Mouse (Mus musculus): Measurements from ENCODE around the gene Slc39a11.

The Slc39a11 gene

DNA sequence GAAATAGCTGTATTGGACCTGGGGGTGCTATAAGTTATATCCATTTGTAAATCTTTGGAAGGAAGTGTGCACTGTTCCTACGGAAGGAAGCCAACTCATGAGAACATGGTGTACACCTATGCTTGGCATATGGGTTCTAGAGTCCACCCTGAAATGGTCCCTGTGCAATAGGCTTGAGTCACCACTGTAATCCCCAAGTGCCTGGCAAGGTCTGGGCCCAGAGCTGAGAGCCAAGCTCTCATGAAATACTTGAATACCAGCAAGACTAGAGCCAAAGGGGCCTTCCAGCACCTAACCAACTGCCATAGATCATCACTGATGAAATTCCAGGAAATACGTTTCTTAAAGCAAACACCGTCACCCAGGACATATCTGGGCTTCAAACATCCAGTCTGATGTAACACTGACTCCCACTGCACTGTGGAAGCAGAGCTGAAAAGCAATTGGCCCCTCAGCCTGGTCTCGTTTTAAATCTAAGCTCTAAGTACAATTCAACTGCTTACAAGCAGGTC is 111.4 kb downstream of the Slc39a11 start:
- no peak for DNase-seq

DNA sequence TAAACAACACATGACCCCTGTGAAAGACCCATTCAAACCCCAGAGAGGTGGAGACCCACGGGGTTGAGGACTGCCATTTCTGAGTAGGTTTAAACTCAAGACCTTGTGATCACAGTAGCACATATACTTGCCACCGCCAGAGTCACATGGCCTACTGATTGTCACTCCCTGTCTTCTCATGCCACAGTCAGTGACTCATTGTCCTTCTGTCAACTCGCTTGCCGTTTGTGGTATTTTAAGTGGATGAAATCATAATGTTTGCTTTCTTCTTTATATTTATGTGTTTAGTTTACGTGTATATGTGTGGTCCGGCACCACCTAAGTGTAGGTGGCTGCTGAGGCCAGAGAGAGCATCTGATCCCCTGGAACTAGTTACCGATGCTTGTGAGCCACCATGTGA is 112.2 kb downstream of the Slc39a11 start:
- no peak for DNase-seq

DNA sequence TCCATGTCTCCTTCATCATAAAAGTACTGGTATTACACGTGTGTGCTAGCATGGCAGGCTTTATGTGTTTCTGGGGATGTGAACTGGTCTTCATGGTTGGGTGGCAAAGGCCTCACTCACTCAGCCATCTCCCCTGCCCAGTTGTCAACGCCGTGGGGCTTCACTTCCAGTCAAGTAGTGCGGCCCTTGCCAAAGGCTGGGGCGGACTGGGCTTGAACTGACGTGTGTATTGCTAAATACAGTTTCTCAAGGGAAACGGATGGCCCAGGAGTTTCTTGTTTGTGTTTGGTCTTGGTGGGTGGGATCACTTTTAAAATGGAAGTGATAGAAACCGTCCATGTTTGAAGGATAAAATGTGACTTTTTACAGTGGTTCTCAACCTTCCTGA is 112.7 kb downstream of the Slc39a11 start:
- DNase-seq = no peak

DNA sequence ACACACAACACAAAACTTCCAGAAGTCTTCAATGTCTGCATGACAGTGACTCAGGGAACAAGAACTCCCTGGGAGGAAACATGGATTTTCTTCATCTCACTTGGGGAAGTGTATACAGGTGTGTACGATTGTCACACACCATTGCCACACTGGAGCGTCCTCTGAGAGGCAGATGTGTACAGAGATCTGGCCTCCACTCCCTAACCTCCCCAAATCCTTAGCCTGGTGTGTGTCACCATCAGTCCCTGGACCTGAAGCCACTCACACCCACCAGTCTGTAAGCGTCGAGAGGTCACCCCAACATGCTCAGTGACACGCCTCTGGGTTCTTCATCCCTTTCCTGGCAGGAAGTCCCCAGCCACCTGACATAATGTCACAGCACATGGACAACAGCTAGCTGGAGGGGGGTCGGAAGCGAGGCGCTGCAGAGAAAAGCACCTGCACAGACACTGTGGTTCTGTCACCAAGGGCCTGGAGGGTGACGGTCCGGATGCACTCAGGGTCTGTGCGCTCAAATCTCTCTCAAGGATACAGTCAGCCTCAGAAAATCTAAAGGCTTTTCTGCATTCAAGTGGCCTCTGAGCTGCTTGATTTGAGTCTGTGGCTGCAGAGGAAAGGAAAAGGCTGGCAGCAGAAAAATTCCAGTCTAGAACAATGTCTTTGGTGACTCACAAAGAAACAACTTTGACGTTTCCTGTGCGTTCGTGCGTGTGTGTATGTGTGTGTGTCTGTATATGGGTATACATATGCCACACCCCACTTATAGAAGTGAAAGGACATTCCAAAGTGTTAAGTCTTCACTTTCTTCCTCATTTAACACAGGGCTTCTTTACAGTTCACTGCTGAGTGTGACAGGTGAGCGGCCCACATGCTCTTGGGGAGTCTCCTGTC is 113.3 kb downstream of the Slc39a11 start:
- DNase-seq = no peak

- no peak for DNase-seq
Measured at GRCm38 (mm10) chr11:113534341-113534740, 115.5 kb downstream of the Slc39a11 start.

GRCm38 (mm10) chr11:113533931-113534330 is 115.9 kb downstream of the Slc39a11 start:
- no peak for DNase-seq

GRCm38 (mm10) chr11:113528391-113528790 is 121.5 kb downstream of the Slc39a11 start:
- no peak for DNase-seq

GRCm38 (mm10) chr11:113525731-113526130 is 124.1 kb downstream of the Slc39a11 start:
- DNase-seq = no peak

- no peak for DNase-seq
Measured at GRCm38 (mm10) chr11:113522726-113523125, 127.2 kb downstream of the Slc39a11 start.

DNA sequence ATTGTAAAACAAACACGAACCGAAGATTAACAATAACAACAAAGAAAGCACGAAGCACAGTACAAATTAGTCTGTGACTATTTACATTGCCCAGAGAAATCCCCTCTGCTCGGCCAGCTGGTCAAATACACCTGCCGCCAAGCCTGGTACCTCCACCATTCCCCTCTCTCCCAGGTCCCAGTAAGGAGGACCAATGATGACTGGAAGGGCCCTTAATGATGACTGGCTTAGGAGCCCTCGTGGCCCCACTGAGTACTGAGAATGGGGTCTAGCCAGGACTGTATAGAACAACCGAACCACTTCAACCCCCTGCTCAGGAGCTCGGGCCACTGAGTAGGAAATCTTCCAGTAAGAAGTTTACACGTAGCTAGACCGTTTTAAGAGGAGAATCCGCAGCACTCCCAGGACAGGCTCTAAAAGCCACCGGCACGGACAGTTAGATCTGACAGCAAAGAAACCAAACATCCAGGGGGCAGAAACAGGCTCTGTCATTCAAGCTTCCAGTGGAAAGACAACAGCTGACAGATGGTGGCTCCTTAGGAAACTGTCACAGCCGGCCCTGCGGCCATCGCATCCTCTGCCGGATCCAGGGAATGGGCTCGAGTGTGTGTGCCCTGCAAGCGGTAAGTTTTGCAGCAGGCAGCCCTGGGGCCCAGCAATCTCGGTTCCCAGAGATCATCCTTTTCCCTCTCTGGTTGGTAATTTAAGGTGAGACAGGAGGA is 128.2 kb downstream of the Slc39a11 start:
- no peak for DNase-seq

- no peak for DNase-seq
Measured at GRCm38 (mm10) chr11:113520851-113521461, 128.9 kb downstream of the Slc39a11 start.

DNA sequence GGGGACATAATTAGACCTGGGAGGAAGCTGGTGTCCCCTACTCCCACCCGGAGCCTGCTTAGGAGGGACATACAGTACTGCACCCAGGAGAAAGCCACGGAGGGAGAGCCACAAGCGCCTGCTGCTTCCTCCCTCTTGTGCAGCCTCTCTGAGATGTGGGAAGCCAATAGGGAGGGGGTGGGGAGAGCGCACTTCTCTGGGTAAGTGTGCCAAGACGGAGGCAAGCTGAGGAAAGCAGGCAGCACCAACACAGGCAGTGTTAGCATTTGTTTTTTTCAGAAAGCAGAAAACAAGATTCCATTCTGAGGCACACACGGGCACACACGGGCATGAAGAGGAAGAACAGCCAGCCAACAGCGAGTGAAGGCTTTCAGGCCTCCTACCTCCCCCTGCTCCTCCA is 129.5 kb downstream of the Slc39a11 start:
- DNase-seq = peak; percentile 27

- no peak for DNase-seq
Measured at GRCm38 (mm10) chr11:113519973-113520372, 129.9 kb downstream of the Slc39a11 start.

- DNase-seq = no peak
Measured at GRCm38 (mm10) chr11:113518176-113518575, 131.7 kb downstream of the Slc39a11 start.

DNA sequence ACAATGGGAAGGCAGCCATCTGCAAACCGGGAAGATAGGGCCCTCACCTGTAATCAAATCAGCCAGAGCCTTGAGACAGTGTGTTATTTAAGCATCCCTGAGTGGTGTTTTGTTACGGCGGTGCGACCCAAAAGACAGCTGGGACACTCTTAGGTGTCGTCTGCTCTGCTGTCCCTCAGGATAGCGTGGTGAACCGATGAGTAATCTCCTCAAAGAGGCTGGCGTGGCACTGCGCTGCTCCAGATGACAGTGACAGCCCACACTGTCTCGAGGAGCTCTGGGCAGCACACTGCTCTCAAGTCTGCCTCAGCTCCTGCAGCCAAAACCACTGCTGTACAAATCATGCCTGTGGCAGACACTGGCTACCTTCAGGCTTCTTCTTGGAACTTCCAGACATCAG is 133.7 kb downstream of the Slc39a11 start:
- DNase-seq = no peak

- no peak for DNase-seq
Measured at GRCm38 (mm10) chr11:113512976-113513375, 136.9 kb downstream of the Slc39a11 start.

- DNase-seq = no peak
Measured at GRCm38 (mm10) chr11:113512150-113512549, 137.7 kb downstream of the Slc39a11 start.

DNA sequence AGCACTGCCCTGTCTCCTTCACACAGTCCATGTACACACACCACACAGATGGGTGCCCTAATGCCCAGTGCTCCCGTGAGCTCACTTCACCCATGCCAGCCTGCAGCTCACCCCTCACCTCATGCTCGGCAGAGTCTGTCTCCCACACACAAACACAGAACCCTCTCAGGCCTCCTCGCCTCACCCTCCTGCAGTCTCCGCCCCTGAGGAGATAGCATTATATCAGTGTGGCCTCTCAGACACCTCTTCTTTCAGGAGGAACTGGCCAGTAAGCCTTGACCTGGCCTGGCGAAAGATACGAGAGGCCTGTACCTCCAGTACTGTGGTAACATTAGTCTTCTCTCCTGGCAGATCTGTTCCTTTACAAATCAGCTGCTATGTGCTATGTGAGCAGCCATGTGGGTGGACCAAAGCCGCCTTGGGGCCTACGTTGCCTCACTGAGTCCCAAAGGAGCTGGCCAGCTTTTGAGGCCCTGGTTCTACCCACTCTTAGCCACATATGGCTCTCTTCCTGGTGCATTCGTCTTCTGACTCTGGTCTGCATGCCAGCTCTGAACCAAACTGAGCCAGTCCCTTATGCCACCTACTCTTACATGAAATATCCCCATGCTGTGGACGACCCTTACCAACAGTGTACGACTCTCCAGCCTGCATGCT is 138.8 kb downstream of the Slc39a11 start:
- DNase-seq = peak; percentile 26

- DNase-seq = peak; percentile 41
Measured at GRCm38 (mm10) chr11:113510249-113510648, 139.6 kb downstream of the Slc39a11 start.

DNA sequence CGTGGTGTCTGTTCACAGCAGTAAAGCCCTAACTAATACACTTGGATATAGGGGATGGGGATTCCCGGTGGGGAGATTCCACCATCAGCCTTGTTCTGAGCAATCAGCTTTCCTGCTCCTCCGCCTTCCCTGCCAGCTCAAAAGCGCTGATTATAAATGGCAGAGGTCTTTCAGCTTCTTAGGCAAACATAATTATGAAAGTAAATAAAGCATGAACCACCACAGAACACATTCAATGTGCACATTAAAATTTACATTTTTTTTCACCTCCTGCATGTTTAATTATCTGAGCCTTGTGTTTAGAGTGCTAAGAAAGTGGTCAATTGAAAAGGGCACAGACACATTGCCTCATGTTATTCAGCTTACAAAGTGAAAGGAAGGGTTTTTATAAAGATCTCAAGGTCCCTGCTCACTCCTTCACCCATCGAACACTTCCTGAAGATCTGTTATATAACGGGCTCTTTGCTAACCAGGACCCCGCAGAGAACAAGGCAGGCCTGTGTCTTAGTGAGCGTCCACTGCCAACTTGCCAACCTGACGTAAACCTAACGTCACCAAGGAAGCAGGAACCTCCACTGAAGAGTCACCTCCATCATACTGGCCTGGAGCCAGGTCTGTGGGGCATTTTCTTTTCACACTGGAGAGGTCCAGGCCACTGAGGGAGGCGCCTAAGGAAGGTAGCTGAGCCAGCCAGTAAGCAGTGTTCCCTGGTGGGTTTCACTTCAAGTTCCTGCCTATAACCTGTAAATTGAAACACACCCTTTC is 142.0 kb downstream of the Slc39a11 start:
- peak; percentile 25 for DNase-seq

- no peak for DNase-seq
Measured at GRCm38 (mm10) chr11:113505551-113506160, 144.2 kb downstream of the Slc39a11 start.

Measured in layer of hippocampus, adult 9-11 months (tissue).